Mouse (Mus musculus) lung, postnatal 36 days (tissue): ENCODE measurements around the gene Sae1.
"Not testable (repeated sequence)": the region's sequence is repeated elsewhere in the genome, so short reads cannot be mapped to it uniquely, and the experiment has no call there.

Experiments
- DNase-seq: peaks from one replicate; pipeline ENCODE4 v3.0.0; 2022; ENCODE audit warnings: mixed read lengths

Gene Sae1

DNA sequence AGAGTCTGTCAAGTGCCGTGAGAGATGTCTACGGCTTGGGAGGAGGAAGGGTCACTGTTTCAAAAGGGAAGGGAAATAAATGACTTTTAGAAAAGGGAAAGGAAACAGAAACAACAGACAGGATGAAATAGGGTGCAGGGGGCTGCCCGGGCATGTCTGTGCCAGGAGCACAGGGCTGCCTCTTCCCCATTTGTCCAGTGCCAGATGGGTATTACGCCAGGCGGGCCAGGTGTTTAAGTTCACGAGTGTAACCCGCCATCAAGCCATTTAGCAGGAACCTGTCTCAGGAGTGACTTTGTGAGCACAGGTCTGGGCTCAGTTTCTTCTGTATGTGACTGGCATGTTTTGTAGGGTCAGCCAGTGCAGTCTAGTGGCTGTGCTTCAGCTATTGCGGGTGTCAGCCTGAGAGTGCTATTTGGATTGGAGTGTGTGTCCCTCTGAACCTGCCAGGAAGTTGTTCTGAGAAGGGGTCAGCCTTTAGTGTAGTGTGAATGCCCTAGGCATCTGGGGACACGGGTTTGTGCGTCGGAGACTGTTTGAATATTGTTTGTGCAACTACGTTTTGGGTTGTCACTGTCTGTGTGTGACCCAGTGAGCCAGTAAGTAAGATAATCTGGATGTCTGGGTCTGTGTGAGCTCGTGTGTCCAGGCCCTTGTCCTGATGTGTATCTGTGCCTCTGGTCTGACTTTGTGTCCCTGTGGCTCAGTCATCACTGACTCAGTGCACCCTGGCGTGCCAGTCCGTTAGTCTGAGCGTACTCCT lies 78.9 kb downstream of the Sae1 start:
- no peak for DNase-seq

DNA sequence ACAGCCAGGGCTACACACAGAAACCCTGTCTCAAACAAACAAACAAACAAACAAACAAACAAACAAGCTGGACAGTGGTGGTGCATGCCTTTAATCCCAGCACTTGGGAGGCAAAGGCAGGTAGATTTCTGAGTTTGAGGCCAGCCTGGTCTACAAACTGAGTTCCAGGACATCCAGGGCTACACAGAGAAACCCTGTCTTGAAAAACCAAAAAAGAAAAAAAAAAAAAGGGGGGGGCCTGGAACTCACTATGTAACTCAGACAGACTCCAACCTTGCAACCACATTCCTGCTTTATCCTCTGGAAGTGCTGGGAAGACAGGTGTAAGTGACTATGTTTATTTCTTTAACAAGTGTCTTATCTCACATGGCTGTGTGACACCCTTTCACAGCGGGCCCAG lies 79.5 kb downstream of the Sae1 start, which contains the start of gene Bbc3:
Gene Bbc3, plus strand, starts transcription at position 301 of the 400 bp plus-strand sequence.
- not testable (repeated sequence) for DNase-seq

DNA sequence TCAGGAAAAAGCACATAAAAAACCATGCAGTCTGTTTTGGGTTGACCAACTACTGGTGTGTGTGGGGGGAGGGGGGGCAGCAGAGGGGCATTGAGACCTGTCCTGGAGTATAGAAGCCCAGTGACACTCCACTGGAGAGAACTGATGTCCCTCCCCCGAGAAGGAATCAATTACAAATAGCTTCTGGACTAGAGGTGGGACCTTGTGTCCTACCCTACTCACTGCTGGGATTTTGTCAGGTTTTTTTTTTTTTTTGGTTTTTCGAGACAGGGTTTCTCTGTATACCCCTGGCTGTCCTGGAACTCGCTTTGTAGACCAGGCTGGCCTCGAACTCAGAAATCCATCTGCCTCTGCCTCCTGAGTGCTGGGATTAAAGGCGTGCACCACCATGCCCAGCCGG lies 80.5 kb downstream of the Sae1 start:
- not testable (repeated sequence) for DNase-seq

DNA sequence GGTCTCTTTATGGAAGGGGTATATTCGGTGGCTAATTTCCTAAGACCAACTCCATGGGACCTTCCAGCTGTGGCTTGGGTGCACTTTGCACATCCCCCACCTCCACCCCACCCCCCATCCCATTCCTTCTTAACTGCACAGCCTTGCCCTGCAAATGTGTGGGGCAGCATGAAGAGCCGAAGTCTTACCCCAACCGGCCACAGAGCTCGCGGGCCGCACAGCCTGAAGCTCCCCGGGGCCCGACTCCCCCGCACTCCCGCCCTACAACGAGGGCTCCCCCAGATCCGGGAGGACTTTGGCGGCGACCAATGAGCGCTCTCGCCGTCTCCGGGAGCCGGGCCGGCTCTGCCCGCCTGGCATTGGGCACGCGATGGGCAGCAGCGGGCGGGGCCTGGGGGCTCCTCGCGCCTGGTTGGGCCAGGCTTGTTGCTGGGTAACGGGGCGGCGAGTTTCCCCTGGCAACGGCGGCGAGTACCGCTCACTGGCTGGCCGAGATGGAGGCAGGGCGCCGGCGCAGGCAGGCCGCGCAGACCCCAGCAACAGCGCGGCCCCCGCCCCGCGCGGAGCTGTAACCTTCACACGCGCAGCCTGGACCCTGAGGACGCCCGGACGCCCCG lies 88.1 kb downstream of the Sae1 start:
- DNase-seq: peak; percentile 94

DNA sequence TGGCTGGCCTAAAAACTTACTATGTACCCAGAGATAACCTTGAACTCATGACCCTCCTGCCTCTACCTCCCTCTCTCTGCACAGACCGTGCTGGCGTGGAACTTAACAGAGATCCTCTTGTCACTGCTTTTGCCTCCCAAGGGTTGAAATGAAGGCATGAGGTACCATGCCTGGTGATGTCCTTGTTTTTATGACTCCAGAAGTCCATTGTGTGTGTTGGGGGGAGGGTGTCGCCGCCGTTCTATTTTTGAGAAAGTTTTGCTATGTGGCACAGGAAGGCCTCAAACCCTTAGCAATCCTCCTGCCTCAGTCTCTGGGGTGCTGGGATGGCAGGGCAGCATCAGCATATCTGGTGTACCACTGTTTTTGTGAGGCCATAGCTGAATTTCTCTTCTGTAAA lies 88.7 kb downstream of the Sae1 start:
- DNase-seq: no peak

DNA sequence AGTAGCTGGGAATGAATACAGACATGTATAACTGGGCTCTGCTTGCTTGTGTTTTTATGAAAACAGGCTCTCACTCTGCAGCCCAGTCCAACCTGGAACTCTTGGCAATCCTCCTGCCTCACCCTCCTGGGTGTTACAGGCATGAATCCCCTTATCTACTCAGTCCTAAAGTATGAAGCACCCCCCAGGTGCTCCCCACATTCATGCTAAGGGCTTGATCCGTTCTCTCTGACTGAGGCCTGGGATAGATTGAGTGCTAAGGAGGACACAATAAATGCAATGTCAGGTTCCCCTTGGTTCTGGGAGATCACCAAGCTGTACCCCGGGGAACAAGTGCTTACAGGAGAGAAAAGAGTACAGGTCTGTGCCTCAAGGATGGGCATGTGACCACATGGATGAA lies 90.0 kb downstream of the Sae1 start:
- no peak for DNase-seq

DNA sequence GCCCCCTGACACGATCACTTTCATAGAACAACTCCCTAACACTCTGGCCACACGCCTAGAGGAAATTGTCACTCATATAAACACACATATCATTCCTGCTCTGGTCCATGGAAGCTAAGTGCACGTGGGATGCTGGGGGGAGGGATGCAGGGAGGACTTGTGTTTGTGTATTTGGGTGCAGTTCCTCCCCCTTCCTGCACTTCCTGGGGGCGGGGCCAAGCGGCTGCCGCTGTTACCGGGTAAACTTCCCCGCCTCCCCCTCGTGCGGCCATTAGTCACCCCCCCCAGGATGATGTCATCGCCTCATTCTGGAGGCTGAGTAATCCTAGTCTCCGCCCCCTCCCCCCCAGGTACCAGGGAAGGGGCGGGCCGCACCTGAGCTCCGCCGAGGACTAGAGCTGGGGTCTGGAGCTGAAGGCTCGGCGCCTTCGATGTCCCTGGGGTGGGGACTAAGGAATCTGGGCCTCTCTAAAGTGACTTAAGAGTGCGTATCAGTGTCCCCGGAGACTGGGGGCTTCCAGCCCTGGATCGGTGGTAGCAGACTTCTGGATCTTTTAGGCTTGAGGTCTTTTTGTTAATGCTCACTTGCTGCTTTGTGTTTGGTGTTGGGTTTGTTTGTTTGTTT lies 90.7 kb downstream of the Sae1 start:
- DNase-seq: peak; percentile 97

DNA sequence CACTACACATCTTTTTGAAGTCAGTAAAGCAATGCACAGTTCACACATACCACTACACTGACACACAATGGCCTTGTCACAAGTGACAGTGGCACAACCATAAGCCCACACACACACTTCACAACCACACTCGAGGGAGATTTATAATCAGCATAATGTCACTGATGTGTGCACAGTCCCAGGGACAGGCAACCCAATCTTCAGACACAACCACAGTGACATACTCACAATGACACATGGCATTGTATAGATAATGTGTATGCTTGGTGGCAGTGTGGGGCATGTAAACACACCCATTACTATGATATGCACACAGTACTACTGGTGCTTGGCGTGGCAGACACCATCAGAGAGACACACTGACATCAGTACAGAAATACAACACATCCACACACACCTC lies 91.5 kb downstream of the Sae1 start:
- no peak for DNase-seq

DNA sequence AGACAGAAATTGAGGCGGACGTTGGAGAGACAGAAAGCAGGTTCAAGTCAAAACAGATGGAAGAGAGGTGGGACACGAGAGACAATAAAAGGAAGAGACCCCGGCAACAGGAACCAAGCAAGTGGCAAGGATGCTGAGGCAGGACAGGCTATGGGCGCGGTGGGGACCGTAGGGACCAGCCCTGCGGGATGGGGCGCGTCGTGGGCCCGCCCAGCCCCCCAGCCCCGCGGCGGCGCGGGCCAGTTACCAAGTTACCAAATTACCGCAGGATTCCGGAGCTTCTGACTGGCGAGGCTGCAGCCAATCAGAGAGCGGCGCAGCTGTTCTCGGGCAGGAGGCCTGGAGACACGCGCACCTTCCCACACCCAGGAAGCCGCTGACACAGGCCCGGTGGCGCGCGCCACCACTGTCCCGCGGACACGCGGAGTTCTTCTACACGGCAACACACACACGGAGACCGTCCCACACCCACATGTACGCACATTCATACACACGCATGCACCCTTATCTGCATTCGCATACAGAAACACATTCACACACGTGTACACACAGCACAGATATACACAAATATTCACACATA lies 92.2 kb downstream of the Sae1 start:
- DNase-seq: peak; percentile 91

DNA sequence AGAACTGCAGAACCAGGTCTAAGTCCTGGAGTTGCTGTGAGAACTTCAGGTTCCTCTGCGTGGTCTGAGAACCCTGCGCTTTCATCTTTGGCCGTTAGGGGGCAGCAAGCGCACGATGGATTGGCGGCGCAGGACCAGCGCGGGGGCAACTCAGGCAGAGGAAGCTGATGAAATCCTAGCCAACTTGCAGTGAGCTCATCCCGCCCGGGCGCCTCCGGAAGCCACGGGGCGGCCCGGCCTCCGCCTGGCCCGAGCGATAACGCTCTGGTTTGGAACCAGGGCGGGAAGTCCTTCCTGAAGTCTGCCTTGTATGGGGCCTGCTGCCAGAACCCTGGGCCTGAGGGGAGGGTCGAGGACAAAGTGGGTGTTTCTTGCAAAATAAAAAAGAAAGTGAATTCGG lies 92.8 kb downstream of the Sae1 start:
- DNase-seq: peak; percentile 97

DNA sequence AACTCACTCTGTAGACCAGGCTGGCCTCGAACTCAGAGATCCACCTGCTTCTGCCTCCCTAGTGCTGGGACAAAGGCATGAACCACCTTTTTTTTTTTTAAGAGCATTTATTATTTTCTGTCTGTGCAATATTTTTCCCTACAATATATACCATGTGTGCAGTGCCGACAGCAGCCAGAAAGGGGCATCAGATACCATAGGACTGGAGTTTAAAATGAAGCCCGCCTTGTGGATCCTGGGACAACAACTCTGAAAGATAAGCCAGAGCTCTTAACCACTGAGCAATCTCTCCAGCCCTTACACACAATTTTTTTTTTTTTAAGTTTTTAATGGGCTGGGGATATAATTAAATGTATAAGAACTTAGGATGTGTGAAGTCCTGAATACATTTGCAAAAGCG lies 93.3 kb downstream of the Sae1 start:
- DNase-seq: peak; percentile 75

DNA sequence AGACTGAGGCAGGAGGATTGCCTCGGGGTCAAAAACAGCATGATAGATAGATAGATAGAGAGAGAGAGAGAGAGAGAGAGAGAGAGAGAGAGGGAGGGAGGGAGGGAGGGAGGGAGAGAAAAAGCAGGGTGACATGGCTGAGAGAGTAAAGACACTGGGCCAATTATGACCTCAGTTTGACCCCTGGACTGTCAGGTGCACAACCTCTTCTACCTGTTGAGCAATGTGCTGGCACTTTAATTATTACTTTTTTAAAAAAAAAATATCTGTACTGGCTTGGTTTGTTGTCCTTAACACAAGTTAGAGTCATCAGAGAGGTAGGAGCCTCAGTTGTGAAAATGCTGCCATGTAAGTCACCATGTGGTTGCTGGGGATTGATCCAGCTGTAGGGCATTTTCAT lies 99.8 kb downstream of the Sae1 start:
- no peak for DNase-seq

DNA sequence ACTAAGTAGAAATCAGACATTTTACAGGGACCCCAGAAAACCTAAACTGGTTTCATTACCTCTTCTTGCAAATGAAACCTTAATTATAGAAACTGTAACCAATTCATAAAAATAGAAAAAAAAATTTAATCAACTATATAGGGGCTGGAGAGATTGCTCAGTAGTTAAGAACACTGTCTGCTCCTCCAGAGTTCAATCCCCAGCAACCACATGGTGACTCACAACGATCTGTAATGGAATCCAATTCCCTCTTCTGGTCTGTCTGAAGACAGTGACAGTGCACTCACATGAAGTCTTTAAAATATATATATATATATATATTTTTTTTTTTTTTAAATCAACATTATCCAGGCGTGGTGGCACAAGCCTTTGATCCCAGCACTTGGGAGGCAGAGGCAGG lies 100.6 kb downstream of the Sae1 start:
- DNase-seq: no peak

DNA sequence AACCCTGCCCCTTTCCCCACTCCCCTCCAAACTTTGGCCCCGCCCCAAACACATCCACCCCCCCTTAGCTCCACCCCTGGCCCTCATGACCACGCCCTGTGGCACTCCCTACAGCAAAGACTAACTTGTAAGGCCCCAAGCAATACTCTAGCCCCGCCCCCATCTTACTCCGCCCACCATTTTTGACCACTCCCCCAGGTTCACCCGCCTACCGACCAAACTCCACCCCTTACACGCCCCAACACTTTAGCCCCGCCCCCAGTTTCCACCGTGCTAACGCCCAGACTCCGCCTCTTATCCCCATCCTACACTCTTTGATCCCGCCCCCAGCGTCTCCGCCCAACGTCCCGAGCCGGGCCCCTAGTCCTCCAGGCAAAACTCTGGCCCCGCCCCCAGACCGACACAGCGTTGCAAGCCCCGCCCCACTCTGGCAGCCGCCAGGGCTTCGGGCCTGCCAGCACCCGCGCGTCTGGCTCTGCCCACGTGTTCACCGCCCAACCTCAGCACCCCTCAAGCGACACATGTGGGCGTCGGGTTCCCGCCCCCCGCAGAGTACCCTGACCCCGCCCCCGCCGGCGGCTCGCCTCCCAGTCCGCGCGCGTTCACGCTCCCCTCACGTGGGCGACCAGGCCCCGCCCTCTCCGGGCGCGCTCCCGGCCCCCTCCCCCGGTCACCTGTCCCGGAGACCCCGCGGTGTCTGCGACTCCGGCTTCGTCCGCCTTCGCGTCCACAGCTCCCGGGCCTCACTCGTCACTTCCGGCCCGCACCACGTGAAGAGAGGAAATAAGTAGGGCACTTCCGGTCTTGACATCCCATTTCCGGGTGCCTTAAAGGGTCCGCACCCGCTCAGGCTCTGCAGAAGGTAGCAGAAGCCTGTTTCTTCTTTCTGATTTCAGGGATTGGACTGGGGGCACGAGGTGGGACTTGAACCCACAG lies 101.3 kb downstream of the Sae1 start, which contains the start of gene Ccdc9:
Gene Ccdc9, minus strand, starts transcription at position 770 of the 936 bp plus-strand sequence.
- peak; percentile 100 for DNase-seq

DNA sequence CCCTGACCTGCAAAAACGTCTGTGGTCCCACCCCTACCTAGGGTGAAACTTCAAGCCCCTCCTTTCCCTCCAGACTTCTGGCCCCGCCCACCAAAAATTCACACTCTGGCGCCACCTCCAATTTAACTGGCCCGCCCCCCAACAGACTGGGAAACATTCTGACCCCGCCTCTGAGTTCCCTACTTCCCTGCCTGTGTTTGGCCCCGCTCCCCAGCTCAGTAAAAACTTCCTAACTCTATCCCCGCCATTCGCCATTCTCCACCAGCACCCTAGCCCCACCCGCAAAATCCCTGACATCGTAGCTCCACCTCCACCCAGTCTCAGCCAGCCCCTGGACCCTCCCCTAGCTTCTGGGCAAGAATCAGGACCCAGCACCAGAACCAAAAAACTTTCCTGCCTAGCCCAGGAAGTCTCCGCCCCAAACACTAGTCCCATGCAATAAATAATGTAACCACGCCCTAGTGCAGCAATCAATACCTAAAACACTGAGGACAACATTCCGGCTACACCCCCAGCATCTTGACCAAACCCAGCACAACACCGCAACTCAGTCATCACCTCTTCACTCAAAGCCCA lies 102.1 kb downstream of the Sae1 start:
- peak; percentile 89 for DNase-seq

DNA sequence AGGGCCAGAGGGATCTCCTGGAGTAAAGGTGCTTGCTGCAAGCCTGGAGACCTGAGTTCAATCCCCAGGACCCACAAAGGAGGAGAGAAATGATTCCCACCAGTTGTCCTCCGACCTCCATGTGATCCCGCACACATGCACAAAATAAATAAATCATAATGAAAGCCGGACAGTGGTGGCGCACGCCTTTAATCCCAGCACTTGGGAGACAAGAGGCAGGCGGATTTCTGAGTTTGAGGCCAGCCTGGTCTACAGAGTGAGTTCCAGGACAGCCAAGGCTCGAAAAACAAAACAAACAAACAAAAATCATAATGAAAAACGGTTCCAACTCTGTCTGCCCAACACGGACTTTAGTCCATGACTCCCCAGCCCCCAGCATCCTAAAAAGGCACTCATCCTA lies 102.7 kb downstream of the Sae1 start:
- no peak for DNase-seq

DNA sequence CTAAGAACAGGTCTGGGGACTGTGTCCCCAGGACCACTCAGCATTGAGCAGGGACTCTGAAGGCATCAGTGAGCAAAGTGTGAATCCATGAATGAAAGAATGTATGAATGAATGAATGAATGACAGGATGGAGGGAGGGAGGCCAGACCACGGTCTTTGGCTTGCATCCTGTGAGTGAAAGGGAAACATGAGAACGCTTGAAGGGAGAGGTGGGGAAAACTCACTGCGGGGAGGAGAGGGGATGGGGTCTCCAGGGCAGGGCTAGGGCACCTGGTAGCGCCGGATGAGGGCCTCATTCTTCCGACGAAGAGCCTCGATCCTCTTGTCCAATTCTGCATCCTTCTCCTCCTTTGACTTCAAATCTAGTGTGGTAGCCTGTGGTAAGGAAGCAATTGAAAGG lies 103.6 kb downstream of the Sae1 start:
- no peak for DNase-seq

DNA sequence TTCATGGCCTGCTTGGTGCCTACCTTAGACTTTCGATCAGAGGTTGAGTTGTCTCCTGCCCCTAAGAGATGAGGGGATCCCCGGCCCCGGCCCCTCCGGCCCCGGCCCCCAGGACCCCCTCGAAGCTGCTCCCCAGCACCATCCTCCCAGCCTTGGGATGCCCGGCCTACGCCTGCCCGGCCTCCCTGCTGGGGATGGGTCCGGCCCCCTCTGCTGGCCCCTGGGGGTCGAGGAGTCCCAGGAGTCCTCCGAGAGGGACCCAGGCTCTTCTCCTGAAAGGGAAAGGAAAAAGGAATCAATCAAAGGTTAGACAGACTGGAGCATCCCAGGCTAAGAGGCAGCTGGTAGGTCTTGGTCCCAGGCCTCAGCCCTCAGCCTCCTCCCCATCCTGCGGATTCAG lies 105.3 kb downstream of the Sae1 start:
- no peak for DNase-seq

DNA sequence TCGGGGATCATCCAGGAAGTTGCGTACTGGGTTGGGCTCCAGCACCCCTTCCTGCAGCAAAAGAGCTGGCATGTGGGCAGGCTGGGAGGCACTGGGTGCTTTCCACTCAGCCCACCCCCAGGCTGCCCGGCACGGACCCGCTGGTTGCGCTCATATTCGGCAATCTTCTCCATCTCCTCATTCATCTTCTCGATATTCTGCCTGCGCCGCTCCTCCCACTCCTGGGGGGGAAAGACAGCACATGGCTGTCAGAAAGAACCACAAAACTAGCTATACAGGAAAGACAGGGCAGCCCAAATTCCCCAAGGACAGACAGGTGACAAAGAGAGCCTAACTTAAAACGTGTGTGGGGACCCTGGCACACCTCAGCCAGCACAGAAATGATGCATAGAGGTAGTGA lies 106.9 kb downstream of the Sae1 start:
- DNase-seq: no peak

DNA sequence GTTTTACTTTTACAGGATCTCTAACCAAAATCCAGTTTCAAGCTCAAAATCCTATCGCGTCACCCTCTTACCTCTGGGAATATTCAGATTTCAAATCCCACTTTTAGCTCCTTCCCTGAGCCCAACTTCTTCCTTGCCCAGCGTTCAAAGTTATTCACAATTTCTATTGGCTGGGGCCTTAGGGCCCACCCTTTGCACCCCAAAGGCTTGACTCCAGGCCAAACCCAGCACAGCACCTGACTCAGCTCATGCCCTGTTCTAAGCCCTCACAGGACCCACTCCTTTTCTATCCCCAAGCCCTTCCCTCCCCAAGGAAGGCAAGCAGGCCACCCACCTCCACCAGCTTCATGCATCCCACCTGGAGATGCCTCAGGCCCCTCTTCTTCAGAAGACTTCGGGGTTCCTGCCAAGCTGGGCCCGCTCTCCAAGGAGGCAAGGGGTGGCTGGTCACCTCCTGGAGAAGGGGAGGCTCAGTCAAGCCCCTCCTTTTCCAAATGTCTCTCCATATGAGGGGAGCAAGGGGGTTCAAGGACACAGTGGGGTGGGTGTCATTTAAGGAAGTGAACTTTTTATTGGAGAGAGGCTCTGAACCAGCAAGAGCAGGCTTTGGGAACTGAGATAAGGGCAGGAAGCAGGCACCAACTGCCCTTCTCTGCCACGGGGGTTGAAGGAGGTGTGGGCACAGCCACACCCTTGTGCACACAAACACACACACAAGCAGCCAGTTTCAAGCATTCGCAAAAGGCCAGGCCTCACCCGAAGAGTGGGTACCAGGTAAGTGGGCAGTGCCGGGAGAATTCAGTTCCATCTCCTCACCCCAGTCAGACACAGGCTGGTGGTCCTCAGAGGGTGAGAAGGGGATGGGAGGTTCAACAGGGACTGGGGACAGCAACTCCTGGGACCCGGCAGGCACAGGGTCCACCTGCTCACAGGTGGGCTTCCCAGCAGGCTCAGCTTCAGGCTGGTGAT lies 112.4 kb downstream of the Sae1 start:
- DNase-seq: no peak

DNA sequence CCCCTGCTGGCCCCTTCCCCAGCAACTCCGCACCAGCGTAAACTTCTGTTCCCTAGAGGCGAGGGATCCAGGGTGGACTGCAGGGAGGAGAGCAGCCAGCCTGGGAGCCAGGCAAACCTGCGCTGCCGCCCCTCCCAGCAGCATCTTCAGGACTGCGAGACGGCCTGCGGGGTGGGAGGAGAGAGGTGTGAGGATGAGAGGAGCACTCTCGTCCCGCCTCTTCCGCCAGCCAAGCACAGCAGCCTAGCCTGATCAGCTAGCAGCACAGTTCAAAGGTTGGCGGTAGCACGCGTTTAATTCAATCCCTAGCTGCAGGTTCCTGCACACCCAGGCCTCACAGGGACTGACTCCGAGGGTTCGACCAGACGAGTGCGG lies 113.9 kb downstream of the Sae1 start:
- peak; percentile 65 for DNase-seq
